Mouse (Mus musculus): ENCODE measurements around the gene Iqcf4. TPM values are rescaled to one million over a fixed set of nuclear protein-coding genes. Genes with fewer than 3 reads are reported as not detected.
A peak's percentile ranks its signal among the peaks of the same experiment; 100 is the strongest.

The Iqcf4 gene
- total RNA-seq, 2 experiments from 2014 or later: not detected

GRCm38 (mm10) chr9:106573366-106573765 lies 2.6 kb upstream of the Iqcf4 start:
- intact Hi-C loops (cut with DNase I): no loop called here
- no peak for TF ChIP-seq CTCF (IDR thresholded peaks at IDR 0.05)
- DNase-seq: no peak

DNA sequence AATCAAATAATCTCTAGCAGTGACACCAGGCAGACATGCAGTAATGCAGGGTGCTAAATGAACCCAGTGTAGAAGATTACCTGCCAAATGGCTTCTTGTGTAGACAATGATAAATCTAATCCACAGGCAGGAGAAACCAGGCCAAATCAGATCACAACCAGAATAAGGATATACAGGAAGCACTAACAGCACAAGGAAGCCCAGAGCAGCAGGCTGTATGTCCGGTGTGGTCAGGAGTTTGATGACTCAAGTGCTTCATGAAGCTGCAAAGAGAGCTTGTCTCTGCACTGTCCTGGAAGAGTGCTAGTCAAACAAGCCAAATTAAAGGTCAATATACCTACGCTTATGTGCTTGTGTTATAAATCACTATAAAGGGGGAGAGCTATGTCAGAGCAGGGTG lies 1.4 kb upstream of the Iqcf4 start:
- no peak for DNase-seq
- Histone ChIP-seq H3K27ac (no peak overlapping the region), H3K4me3 (no peak overlapping the region)
- intact Hi-C loops (cut with DNase I): no loop called here
- TF ChIP-seq CTCF (IDR thresholded peaks at IDR 0.05): no peak

More at GRCm38 (mm10) chr9:106573366-106573765, 2.6 kb upstream of the Iqcf4 start:
- no peak overlapping the region for H3K4me3 ChIP-seq
- H3K27ac ChIP-seq: no peak overlapping the region

DNA sequence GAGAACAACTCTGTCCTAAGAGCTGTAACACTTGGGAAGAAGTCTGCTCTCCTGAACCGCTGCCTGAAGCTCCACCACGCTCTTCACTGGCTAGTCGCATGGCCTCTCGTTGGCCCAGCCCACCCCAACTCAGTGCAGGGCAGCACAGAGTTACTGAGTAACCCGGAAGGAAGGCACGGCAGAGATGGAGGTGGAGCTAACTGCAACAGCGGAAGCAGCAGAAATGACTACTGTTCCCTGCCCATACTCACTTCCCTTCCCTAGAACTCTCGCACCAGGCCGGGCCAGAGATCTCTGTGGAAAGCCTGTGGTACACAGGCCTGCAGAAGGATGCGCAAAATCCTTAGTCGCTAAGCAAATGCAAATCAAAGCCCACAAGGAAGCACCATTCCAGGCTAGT lies 4.4 kb downstream of the Iqcf4 start:
- no peak for DNase-seq
- H3K27ac ChIP-seq: no peak overlapping the region
- no peak overlapping the region for H3K4me3 ChIP-seq
- intact Hi-C loops (cut with DNase I): no loop called here
- TF ChIP-seq CTCF (IDR thresholded peaks at IDR 0.05): no peak

DNA sequence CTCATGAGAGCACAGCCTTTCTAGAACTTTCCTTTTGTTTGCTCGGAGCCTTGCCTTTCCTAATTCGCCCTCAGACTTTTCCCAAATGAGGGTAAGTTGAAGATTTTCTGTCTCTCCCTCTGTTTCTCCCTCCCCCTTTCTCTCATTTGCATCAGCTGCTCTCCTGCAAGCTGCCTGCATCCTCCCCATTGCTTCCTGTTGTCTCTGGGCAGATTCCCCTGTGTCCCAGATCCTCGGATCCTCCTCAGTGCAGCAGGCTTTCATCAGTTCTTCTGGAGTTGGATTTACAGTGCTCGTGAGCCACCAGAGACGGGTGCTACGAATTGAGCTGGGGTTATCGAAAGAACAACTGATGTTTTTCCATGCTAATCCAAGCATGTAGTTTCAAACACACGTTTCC lies 6.8 kb downstream of the Iqcf4 start:
- Histone ChIP-seq H3K4me3 (no peak overlapping the region), H3K27ac (no peak overlapping the region)
- no peak for DNase-seq
- no peak for TF ChIP-seq CTCF (IDR thresholded peaks at IDR 0.05)
- intact Hi-C loops (cut with DNase I): no loop called here

DNA sequence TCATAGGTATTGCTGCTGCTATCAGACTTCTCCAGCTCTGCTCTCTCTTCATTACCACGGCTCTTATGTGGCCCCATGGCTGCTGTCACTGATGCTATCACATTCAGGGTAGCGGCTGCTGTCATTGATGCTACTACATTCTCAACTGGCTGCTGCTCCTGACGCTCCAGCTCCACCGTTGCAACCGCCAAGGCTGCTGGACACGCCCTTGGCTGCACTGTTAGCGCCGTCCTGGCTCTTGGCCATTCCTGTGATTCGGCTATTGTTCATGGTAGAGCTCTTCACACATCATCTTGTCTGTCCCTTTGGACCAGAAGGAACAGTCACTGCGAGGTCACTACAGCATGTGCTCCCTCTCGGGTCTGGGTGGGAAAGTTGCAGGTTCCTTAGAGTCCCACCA lies 8.5 kb downstream of the Iqcf4 start:
- DNase-seq: no peak
- TF ChIP-seq CTCF (IDR thresholded peaks at IDR 0.05): no peak
- no peak overlapping the region for H3K4me3 ChIP-seq
- H3K27ac ChIP-seq: no peak overlapping the region
- intact Hi-C loops (cut with DNase I): no loop called here

- intact Hi-C loops (cut with DNase I): no loop called here
- TF ChIP-seq CTCF (IDR thresholded peaks at IDR 0.05): no peak
- H3K27ac ChIP-seq: no peak within 1 kb of the TSS
- DNase-seq: no peak
- H3K4me3 ChIP-seq: no peak within 1 kb of the TSS
Observed at GRCm38 (mm10) chr9:106561531-106561930, 9.3 kb downstream of the Iqcf4 start, which contains the start of gene Iqcf3. Gene Iqcf3 (minus strand): TSS chr9:106561631.

DNA sequence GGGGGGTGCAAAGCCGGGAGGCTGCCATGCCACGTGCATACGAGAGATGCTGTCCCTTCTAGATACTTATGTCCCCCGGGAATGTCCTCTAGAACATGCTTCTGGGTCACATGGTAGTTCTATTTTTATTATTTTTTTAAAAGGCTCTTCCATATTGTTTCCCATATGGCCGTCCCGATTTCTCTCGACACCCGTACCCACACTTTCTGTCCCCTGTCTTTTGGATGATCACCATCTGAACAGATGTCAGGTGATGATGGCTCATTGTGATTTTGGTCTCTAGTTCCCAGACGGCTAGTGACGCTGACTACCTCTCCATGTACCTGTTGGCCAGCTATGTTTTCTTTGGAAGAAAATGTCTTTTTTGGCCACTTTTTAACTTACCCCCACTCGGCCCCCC lies 35.8 kb downstream of the Iqcf4 start:
- DNase-seq: no peak
- TF ChIP-seq CTCF (IDR thresholded peaks at IDR 0.05): no peak
- H3K4me3 ChIP-seq: no peak overlapping the region
- H3K27ac ChIP-seq: no peak overlapping the region
- intact Hi-C loops (cut with DNase I): no loop called here

- no peak overlapping the region for H3K4me3 ChIP-seq
- DNase-seq: no peak
- H3K27ac ChIP-seq: no peak overlapping the region
- intact Hi-C loops (cut with DNase I): no loop called here
- TF ChIP-seq CTCF (IDR thresholded peaks at IDR 0.05): no peak
Observed at GRCm38 (mm10) chr9:106534296-106534695, 36.5 kb downstream of the Iqcf4 start.

- peak; percentile 68 for TF ChIP-seq CTCF (IDR thresholded peaks at IDR 0.05)
- no peak for DNase-seq
- Histone ChIP-seq H3K27ac (no peak overlapping the region), H3K4me3 (no peak overlapping the region)
- intact Hi-C loops (cut with DNase I): no loop called here
Observed at GRCm38 (mm10) chr9:106531833-106532232, 39.0 kb downstream of the Iqcf4 start.

DNA sequence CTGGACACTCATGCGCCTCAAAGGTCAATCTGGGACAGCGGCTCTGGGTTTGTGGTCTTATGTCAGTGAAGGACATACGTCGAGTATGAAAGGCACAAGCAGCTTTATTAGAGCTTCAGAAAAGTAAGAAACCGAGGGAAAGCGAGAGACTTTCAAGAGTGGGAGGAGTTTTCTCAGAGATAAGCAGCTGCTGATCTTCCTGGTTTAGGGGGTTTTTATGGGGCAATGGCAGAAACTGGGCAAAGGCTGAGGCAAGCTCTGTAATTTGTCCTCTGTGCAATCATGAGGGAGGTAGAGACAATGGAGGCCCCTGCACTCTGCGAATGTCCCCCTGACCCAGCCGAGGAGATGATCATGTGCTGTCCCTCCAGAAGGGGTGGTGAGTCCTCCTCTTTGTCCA lies 50.9 kb downstream of the Iqcf4 start:
- intact Hi-C loops (cut with DNase I): no loop called here
- H3K27ac ChIP-seq: no peak overlapping the region
- TF ChIP-seq CTCF (IDR thresholded peaks at IDR 0.05): no peak
- no peak for DNase-seq
- H3K4me3 ChIP-seq: no peak overlapping the region

GRCm38 (mm10) chr9:106519433-106519832 lies 51.4 kb downstream of the Iqcf4 start:
- Histone ChIP-seq H3K4me3 (no peak overlapping the region), H3K27ac (no peak overlapping the region)
- DNase-seq: no peak
- TF ChIP-seq CTCF (IDR thresholded peaks at IDR 0.05): no peak
- intact Hi-C loops (cut with DNase I): no loop called here

Other genes starting within 250 kb of the Iqcf4 start
- 10 to 100 TPM; 26.6 to 34.6 TPM for gene Dusp7, start 202.4 kb downstream of the Iqcf4 start, total RNA-seq (2021)
- 100 to 1,000 TPM; 253 to 301 TPM for gene Rpl29, start 141.5 kb downstream of the Iqcf4 start, total RNA-seq (2021)
- 10 to 100 TPM in 1 of 2 experiments, 1 to 10 TPM in 1; 8.2 to 14.9 TPM for gene Acy1, start 132.7 kb downstream of the Iqcf4 start, total RNA-seq (2021)
- gene Abhd14b, start 123.5 kb downstream of the Iqcf4 start, total RNA-seq (2021): 1 to 10 TPM; 4.8 to 6.1 TPM
- 10 to 100 TPM; 15.9 to 19.8 TPM for gene Abhd14a, start 123.3 kb downstream of the Iqcf4 start, total RNA-seq (2021)
- gene Pcbp4, start 117.7 kb downstream of the Iqcf4 start, total RNA-seq (2021): 10 to 100 TPM; 63.8 to 69.0 TPM
- under 1 TPM in 1 of 2 experiments, not detected in 1; 0.15 TPM for gene Gpr62, start 105.1 kb downstream of the Iqcf4 start, total RNA-seq (2021)
- gene Rrp9, start 95.0 kb downstream of the Iqcf4 start, total RNA-seq (2021): 10 to 100 TPM; 23.9 to 24.7 TPM
- 10 to 100 TPM; 60.4 to 75.3 TPM for gene Parp3, start 94.0 kb downstream of the Iqcf4 start, total RNA-seq (2021)
- not detected for gene Iqcf1, start 71.0 kb downstream of the Iqcf4 start, total RNA-seq (2021)
- not detected for gene Iqcf5, start 56.4 kb downstream of the Iqcf4 start, total RNA-seq (2021)
- gene Iqcf3, start 9.4 kb downstream of the Iqcf4 start, total RNA-seq (2021): not detected
- not detected for gene Iqcf6, start 55.6 kb upstream of the Iqcf4 start, total RNA-seq (2021)
- gene Grm2, start 85.1 kb upstream of the Iqcf4 start, total RNA-seq (2021): not detected
- 10 to 100 TPM; 31.7 to 32.6 TPM for gene Tex264, start 114.9 kb upstream of the Iqcf4 start, total RNA-seq (2021)
- gene Rad54l2, start 218.2 kb upstream of the Iqcf4 start, total RNA-seq (2021): 1 to 10 TPM; 6.4 to 6.9 TPM